Mouse (Mus musculus) hindbrain, postnatal 0 days (tissue): ENCODE measurements around the gene Ttyh1. TPM values are rescaled to one million over a fixed set of nuclear protein-coding genes. Genes with fewer than 3 reads are reported as not detected.

Source experiments
- ATAC-seq: fragments of 200-750 bp; cut with Nextera tagmentation; 2 replicates; pipeline ENCODE4 v1.8.0; 2017; ENCODE audit warnings: mild to moderate bottlenecking, moderate TSS enrichment, moderate library complexity
- DNase-seq: peaks from one replicate; pipeline ENCODE4 v3.0.0-alpha.2; 2015; ENCODE audit warnings: low spot score
- H3K27ac ChIP-seq: fragments of 300-500 bp; sonication (generic); 2 replicates; pipeline ENCODE4 v1.5.1; 2014; ENCODE audit warnings: mild to moderate bottlenecking
- H3K27me3 ChIP-seq: fragments of 300-500 bp; sonication (generic); 2 replicates; pipeline ENCODE4 v1.6.1; 2014; ENCODE audit warnings: low read length, mixed read lengths; ENCODE audit not compliant: insufficient read depth
- H3K36me3 ChIP-seq: fragments of 300-500 bp; sonication (generic); 2 replicates; pipeline ENCODE4 v1.6.1; 2014; ENCODE audit warnings: low read length, mixed read lengths; ENCODE audit not compliant: insufficient read depth
- H3K4me1 ChIP-seq: fragments of 300-500 bp; sonication (generic); 2 replicates; pipeline ENCODE4 v1.6.1; 2014; ENCODE audit warnings: antibody characterized with exemption, low read length, mixed read lengths; ENCODE audit not compliant: insufficient read depth
- H3K4me2 ChIP-seq: fragments of 300-500 bp; sonication (generic); 2 replicates; pipeline ENCODE4 v1.6.1; 2014; ENCODE audit warnings: low read depth, mild to moderate bottlenecking, low read length, moderate library complexity, mixed read lengths
- H3K4me3 ChIP-seq: fragments of 300-500 bp; sonication (generic); 2 replicates; pipeline ENCODE4 v1.5.1; 2014; ENCODE audit warnings: low read length
- H3K9ac ChIP-seq: fragments of 300-500 bp; sonication (generic); replicated peaks from 2 replicates; pipeline ENCODE4 v1.6.1; 2014; ENCODE audit warnings: mild to moderate bottlenecking, low read length, moderate library complexity, mixed read lengths
- H3K9me3 ChIP-seq: fragments of 300-500 bp; sonication (generic); 2 replicates; pipeline ENCODE4 v1.6.1; 2016; ENCODE audit warnings: low read length, mixed read lengths
- CTCF ChIP-seq: IDR thresholded peaks from 2 replicates; pipeline ENCODE4 v1.5.1; 2016; ENCODE audit warnings: antibody characterized with exemption, control low read depth, low read depth
- WGBS: fragments of 180-500 bp; shearing (Covaris S2); extraction: QIAGEN DNeasy Blood & Tissue Kit; methylation state at CpG from one replicate; pipeline ENCODE4 v1.1.7; 2014; 5-methylcytosine and 5-hydroxymethylcytosine counted together
- polyA plus RNA-seq: library from polyadenylated mRNA; unstranded; fragments of >200 nt; fragmentation: Nextera tagmentation; extraction: Ambion mirVana; gene quantifications from 2 replicates; pipeline ENCODE4 v1.2.1, GENCODE M21; 2015
- total RNA-seq: library from RNA; depleted of rRNA; stranded (reverse); fragments of >200 nt; gene quantifications from 2 replicates; pipeline ENCODE4 v1.2.3, GENCODE M21; 2014

Gene Ttyh1
- total and polyA plus RNA-seq, 2 experiments from 2014 or later = 249 to 1,009 TPM

GRCm38 (mm10) chr7:4098832-4099231 lies 20.4 kb upstream of the Ttyh1 start:
- WGBS = 83% methylated on average over 2 of the region's 2 CpGs
- H3K4me1 ChIP-seq = no peaks in the 10 kb centered on the region
- no peak overlapping the region for H3K27ac ChIP-seq
- ATAC-seq (no peak), DNase-seq (no peak)
- no peaks in the 10 kb centered on the region for H3K36me3 ChIP-seq
- H3K9me3 ChIP-seq = no peaks in the 10 kb centered on the region
- H3K4me3 ChIP-seq = no peak overlapping the region
- no peak overlapping the region for H3K9ac ChIP-seq
- no peak for TF ChIP-seq CTCF
- H3K27me3 ChIP-seq = no peaks in the 10 kb centered on the region
- no peak overlapping the region for H3K4me2 ChIP-seq

- ATAC-seq = no peak
- no peak for DNase-seq
- H3K36me3 ChIP-seq = no peaks in the 10 kb centered on the region
- no peaks in the 10 kb centered on the region for H3K9me3 ChIP-seq
- no peak overlapping the region for H3K9ac ChIP-seq
- H3K27ac ChIP-seq = no peak overlapping the region
- H3K27me3 ChIP-seq = no peaks in the 10 kb centered on the region
- TF ChIP-seq CTCF = no peak
- WGBS = 79% methylated on average over 5 of the region's 5 CpGs
- H3K4me2 ChIP-seq = no peak overlapping the region
- H3K4me3 ChIP-seq = no peak overlapping the region
- H3K4me1 ChIP-seq = no peaks in the 10 kb centered on the region
Observed at GRCm38 (mm10) chr7:4101144-4101543, 18.1 kb upstream of the Ttyh1 start.

- H3K4me3 ChIP-seq = no peak overlapping the region
- ATAC-seq = no peak
- peak; percentile 76 for DNase-seq
- H3K27ac ChIP-seq = no peak overlapping the region
- TF ChIP-seq CTCF = peak; percentile 82
- no peaks in the 10 kb centered on the region for H3K27me3 ChIP-seq
- H3K36me3 ChIP-seq = no peaks in the 10 kb centered on the region
- H3K4me2 ChIP-seq = no peak overlapping the region
- no peaks in the 10 kb centered on the region for H3K9me3 ChIP-seq
- H3K9ac ChIP-seq = no peak overlapping the region
- no peaks in the 10 kb centered on the region for H3K4me1 ChIP-seq
- WGBS = 14% methylated on average over 4 of the region's 4 CpGs
Observed at GRCm38 (mm10) chr7:4103411-4103810, 15.8 kb upstream of the Ttyh1 start.

GRCm38 (mm10) chr7:4111766-4112165 lies 7.4 kb upstream of the Ttyh1 start:
- no peak overlapping the region for H3K4me3 ChIP-seq
- H3K27ac ChIP-seq = peak overlapping the region; percentile 64
- H3K9me3 ChIP-seq = no peaks in the 10 kb centered on the region
- 15% methylated on average over 3 of the region's 3 CpGs for WGBS
- H3K4me2 ChIP-seq = no peak overlapping the region
- no peak overlapping the region for H3K9ac ChIP-seq
- peak; percentile 53 for DNase-seq
- no peaks in the 10 kb centered on the region for H3K4me1 ChIP-seq
- peak; percentile 87 for ATAC-seq
- TF ChIP-seq CTCF = no peak
- no peaks in the 10 kb centered on the region for H3K36me3 ChIP-seq
- no peaks in the 10 kb centered on the region for H3K27me3 ChIP-seq

GRCm38 (mm10) chr7:4117050-4117814 lies 2.0 kb upstream of the Ttyh1 start:
- peaks cover 9% of the 10 kb centered on the region; the same call in 1 of the 2 replicates for H3K4me1 ChIP-seq
- 48% methylated on average over 8 of the region's 8 CpGs for WGBS
- no peaks in the 10 kb centered on the region for H3K9me3 ChIP-seq
- no peak overlapping the region for H3K9ac ChIP-seq
- no peak for TF ChIP-seq CTCF
- no peaks in the 10 kb centered on the region for H3K27me3 ChIP-seq
- H3K4me2 ChIP-seq = no peak overlapping the region
- DNase-seq = no peak
- H3K4me3 ChIP-seq = no peak overlapping the region
- ATAC-seq = no peak
- H3K27ac ChIP-seq = no peak overlapping the region
- H3K36me3 ChIP-seq = no peaks in the 10 kb centered on the region

- H3K9ac ChIP-seq = peak overlapping the region; percentile 94
- H3K27ac ChIP-seq = peak overlapping the region; percentile 89
- no peak for TF ChIP-seq CTCF
- H3K27me3 ChIP-seq = no peaks in the 10 kb centered on the region
- H3K4me1 ChIP-seq = peaks cover 26% of the 10 kb centered on the region
- H3K36me3 ChIP-seq = no peaks in the 10 kb centered on the region
- DNase-seq (peak; percentile 76), ATAC-seq (peak; percentile 25; the same call in 1 of the 2 replicates)
- peak overlapping the region; percentile 67 for H3K4me2 ChIP-seq
- 7% methylated on average over 17 of the region's 19 CpGs for WGBS
- H3K4me3 ChIP-seq = peak overlapping the region; percentile 83
- no peaks in the 10 kb centered on the region for H3K9me3 ChIP-seq
Observed at GRCm38 (mm10) chr7:4119976-4120921, 1.0 kb downstream of the Ttyh1 start.
